Mouse (Mus musculus): Measurements from ENCODE around the gene Csrnp1. TPM values are rescaled to one million over a fixed set of nuclear protein-coding genes. Genes with fewer than 3 reads are reported as not detected.
A peak's percentile ranks its signal among the peaks of the same experiment; 100 is the strongest.

Csrnp1 gene
- polyA plus RNA-seq, 1 experiment from 2014 or later = 3.3 TPM

DNA sequence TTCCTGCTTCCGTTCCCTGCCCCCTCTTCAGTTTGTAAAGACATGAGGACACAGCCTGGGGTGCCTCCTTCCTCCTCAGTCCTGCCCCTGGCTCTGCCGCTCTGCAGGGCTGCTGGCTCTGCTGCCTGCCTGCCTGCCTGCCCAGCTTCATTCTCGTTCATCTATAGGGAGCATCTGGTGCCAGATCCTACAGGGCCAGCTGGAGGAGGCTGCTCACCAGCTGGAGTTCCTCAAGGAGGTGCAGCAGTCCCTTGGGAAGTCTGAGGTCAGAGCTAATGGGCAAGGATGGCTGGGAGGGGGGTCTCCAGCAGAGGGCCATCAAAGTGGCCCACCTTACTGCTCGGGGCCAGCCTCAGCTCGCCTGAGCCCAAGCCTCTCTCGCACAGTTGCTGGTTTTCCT lies 34.0 kb downstream of the Csrnp1 start:
- Histone ChIP-seq H3K9me3 (no peaks in the 10 kb centered on the region), H3K4me1 (no peaks in the 10 kb centered on the region), H3K27ac (no peak overlapping the region), H3K36me3 (replicated peaks) (no peaks in the 10 kb centered on the region), H3K27me3 (ENCODE audit: poor library complexity, severe bottlenecking) (no peaks in the 10 kb centered on the region), H3K4me3 (no peak overlapping the region)
- no peak for DNase-seq (ENCODE audit: extremely low spot score, low spot score)
- 58% methylated on average over 6 of the region's 6 CpGs for WGBS

DNA sequence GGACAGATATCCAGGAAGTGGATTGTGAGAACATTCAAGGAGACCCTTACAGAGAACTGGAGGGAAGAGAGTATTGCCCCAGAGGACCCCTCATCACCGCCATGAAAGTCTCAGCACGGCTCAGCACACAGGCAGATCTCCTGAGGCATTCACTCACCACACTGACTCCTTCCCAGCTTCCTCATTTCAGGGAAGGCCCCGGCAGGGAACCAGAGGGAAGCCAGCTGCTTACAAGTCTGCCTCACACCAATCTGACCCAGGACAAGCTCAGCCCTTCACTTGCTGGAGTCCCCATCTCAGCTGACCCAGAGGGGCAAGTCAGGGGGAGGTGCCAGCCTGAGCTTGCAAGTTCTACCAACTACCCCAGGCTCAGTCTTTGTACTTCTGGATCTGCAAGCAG lies 35.7 kb downstream of the Csrnp1 start:
- 74% methylated on average over 3 of the region's 3 CpGs for WGBS
- H3K9me3 ChIP-seq = no peaks in the 10 kb centered on the region
- H3K4me3 ChIP-seq = no peak overlapping the region
- H3K27me3 ChIP-seq (ENCODE audit: poor library complexity, severe bottlenecking) = no peaks in the 10 kb centered on the region
- no peak for DNase-seq (ENCODE audit: extremely low spot score, low spot score)
- H3K27ac ChIP-seq = no peak overlapping the region
- H3K36me3 ChIP-seq (replicated peaks) = no peaks in the 10 kb centered on the region
- H3K4me1 ChIP-seq = no peaks in the 10 kb centered on the region

DNA sequence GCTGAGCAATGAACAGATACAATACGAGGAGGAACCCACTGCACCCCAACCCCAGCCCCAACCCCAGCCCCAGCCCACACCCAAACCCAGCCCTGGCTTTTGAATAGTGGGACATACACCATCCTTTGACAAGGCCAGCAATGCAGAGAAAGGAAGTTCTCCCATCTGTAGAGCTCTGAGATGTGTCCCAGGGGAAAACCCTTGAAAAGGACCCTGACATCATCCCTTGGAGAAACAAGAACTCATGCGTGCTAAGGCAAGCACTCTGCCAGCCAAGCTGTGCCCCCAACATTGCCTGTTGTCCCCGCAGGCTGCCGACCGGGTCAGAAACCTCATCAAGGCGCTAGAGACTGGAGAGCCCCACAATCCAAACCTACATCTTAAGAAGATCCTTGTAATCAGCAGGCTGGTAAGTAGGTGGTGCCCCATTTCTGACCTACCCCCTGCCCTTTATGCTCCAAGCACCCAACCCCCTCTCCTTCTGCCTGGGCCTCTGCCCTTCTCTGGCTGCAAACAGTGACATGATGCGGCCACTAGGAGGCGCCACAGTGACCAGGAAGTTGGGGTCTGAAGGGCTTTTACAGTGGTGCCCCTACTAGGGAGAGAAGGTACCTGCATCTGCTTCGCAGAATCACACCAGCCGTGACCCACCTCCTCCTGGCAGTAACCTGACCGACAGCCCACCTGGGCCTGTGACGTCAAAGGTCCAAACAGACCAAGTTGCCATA lies 39.1 kb downstream of the Csrnp1 start:
- Histone ChIP-seq H3K4me1 (0 out of 2 replicates have a peak, but pooled peaks cover 4% of the 10 kb centered on the region), H3K4me3 (no peak overlapping the region), H3K36me3 (replicated peaks) (no peaks in the 10 kb centered on the region), H3K9me3 (no peaks in the 10 kb centered on the region), H3K27ac (no peak overlapping the region), H3K27me3 (ENCODE audit: poor library complexity, severe bottlenecking) (no peaks in the 10 kb centered on the region)
- WGBS = 73% methylated on average over 12 of the region's 12 CpGs
- DNase-seq (ENCODE audit: extremely low spot score, low spot score) = no peak

- Histone ChIP-seq H3K9me3 (no peaks in the 10 kb centered on the region), H3K36me3 (replicated peaks) (no peaks in the 10 kb centered on the region), H3K27me3 (ENCODE audit: poor library complexity, severe bottlenecking) (no peaks in the 10 kb centered on the region), H3K4me1 (0 out of 2 replicates have a peak, but pooled peaks cover 9% of the 10 kb centered on the region), H3K4me3 (no peak overlapping the region), H3K27ac (no peak overlapping the region)
- 79% methylated on average over 1 of the region's 1 CpGs for WGBS
- no peak for DNase-seq (ENCODE audit: extremely low spot score, low spot score)
These were observed 41.1 kb downstream of the Csrnp1 start for GRCm38 (mm10) chr9:119943326-119943725.

GRCm38 (mm10) chr9:119941861-119942260 lies 42.6 kb downstream of the Csrnp1 start:
- H3K27ac ChIP-seq = no peak overlapping the region; the same call in 1 of the 2 replicates

GRCm38 (mm10) chr9:119941407-119941806 lies 43.1 kb downstream of the Csrnp1 start:
- WGBS = 91% methylated on average over 5 of the region's 5 CpGs

More at GRCm38 (mm10) chr9:119941861-119942260, 42.6 kb downstream of the Csrnp1 start:
- Histone ChIP-seq H3K4me1 (peaks cover 23% of the 10 kb centered on the region), H3K36me3 (replicated peaks) (no peaks in the 10 kb centered on the region), H3K9me3 (no peaks in the 10 kb centered on the region), H3K4me3 (no peak overlapping the region), H3K27me3 (ENCODE audit: poor library complexity, severe bottlenecking) (no peaks in the 10 kb centered on the region)
- DNase-seq (ENCODE audit: extremely low spot score, low spot score) = no peak
- 91% methylated on average over 14 of the region's 14 CpGs for WGBS

GRCm38 (mm10) chr9:119939646-119940045 lies 44.8 kb downstream of the Csrnp1 start:
- H3K4me3 ChIP-seq = no peak overlapping the region
- 74% methylated on average over 10 of the region's 10 CpGs for WGBS
- H3K27ac ChIP-seq = no peak overlapping the region
- no peak for DNase-seq (ENCODE audit: extremely low spot score, low spot score)
- H3K9me3 ChIP-seq = no peaks in the 10 kb centered on the region
- peaks cover 31% of the 10 kb centered on the region for H3K4me1 ChIP-seq
- H3K36me3 ChIP-seq (replicated peaks) = peaks cover 10% of the 10 kb centered on the region; the same call in 1 of the 2 replicates
- no peaks in the 10 kb centered on the region for H3K27me3 ChIP-seq (ENCODE audit: poor library complexity, severe bottlenecking)

More at GRCm38 (mm10) chr9:119941407-119941806, 43.1 kb downstream of the Csrnp1 start:
- no peak for DNase-seq (ENCODE audit: extremely low spot score, low spot score)
- Histone ChIP-seq H3K27ac (no peak overlapping the region), H3K4me3 (no peak overlapping the region), H3K4me1 (peaks cover 27% of the 10 kb centered on the region), H3K27me3 (ENCODE audit: poor library complexity, severe bottlenecking) (no peaks in the 10 kb centered on the region), H3K9me3 (no peaks in the 10 kb centered on the region), H3K36me3 (replicated peaks) (no peaks in the 10 kb centered on the region)

DNA sequence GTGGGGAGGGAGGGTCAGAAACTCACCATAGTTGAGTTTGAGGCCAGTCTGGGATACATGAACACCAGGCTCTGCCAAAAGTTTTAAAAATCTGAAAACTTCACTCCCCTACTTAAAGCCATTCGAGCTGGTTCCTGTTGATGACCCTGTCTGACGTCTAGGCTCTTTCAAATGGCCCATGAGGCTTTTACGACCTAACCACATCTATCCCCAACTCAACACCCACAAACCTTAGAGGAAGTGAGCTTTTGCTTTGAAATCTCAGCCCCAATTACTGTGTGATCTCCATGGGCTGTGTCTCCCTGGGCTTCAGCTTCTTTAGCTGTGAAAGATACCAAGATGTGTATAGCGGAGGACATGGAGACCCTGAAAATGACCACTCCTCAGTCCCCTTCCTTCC lies 46.0 kb downstream of the Csrnp1 start:
- H3K27me3 ChIP-seq (ENCODE audit: poor library complexity, severe bottlenecking) = no peaks in the 10 kb centered on the region
- H3K4me3 ChIP-seq = no peak overlapping the region
- 88% methylated on average over 4 of the region's 4 CpGs for WGBS
- H3K27ac ChIP-seq = no peak overlapping the region
- H3K4me1 ChIP-seq = peaks cover 29% of the 10 kb centered on the region
- H3K9me3 ChIP-seq = no peaks in the 10 kb centered on the region
- no peak for DNase-seq (ENCODE audit: extremely low spot score, low spot score)
- peaks cover 10% of the 10 kb centered on the region; the same call in 1 of the 2 replicates for H3K36me3 ChIP-seq (replicated peaks)

DNA sequence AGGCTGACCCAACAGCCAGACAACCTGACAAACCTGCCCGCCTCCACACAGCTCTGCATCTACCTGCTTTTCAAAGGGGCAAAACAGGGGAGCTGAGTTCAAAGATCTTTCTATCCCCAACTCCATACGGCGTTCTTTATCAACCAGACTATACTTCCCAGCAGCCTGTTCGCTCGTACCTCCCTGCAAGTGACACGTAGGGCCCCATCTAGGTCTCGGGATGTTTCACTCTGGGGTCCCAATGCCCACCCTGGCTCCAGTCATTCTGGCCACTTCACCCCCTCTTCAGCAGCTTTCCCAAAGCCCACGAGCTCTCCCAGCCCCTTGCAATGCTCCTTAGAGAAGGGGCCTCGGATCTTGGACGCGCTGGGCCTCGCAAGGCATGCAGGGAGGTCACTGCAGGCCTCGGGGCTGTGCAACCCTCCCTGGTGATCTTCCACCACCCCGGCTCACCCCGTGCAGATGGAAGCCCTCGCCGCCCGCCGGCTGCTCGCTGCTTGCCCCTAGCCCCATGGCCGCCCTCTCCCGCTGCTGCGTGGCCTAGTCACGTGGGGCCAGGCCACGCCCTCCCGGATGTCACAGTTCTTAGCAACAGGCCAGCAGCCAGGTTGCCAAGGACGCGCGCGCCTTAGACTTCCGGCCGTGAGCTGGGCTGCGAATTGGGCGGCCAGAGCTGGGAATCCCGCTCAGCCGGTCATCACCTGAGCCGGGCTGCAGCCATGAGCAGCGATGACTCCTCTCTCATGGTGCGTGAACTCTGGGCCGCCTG lies 47.3 kb downstream of the Csrnp1 start, which contains the start of the genes Gorasp1 and Ttc21a:
Gene Gorasp1 (minus strand): TSS at position 561 of the 769 bp plus-strand sequence.
Gene Ttc21a (plus strand): TSS at position 602 of the 769 bp plus-strand sequence.
- peak; percentile 93 for DNase-seq (ENCODE audit: extremely low spot score, low spot score)
- peaks cover 20% of the 10 kb centered on the region for H3K36me3 ChIP-seq (replicated peaks)
- no peaks in the 10 kb centered on the region for H3K27me3 ChIP-seq (ENCODE audit: poor library complexity, severe bottlenecking)
- no peaks in the 10 kb centered on the region for H3K9me3 ChIP-seq
- H3K4me1 ChIP-seq = peaks cover 28% of the 10 kb centered on the region
- 2% methylated on average over 40 of the region's 40 CpGs for WGBS
- H3K4me3 ChIP-seq = peak within 1 kb of the TSS; percentile 66
- H3K27ac ChIP-seq = peak within 1 kb of the TSS; percentile 91

GRCm38 (mm10) chr9:119933675-119934074 lies 50.8 kb downstream of the Csrnp1 start:
- H3K27ac ChIP-seq = no peak overlapping the region
- H3K4me1 ChIP-seq = peaks cover 22% of the 10 kb centered on the region
- H3K36me3 ChIP-seq (replicated peaks) = peaks cover 56% of the 10 kb centered on the region
- H3K9me3 ChIP-seq = no peaks in the 10 kb centered on the region
- 95% methylated on average over 6 of the region's 6 CpGs for WGBS
- DNase-seq (ENCODE audit: extremely low spot score, low spot score) = no peak
- no peaks in the 10 kb centered on the region for H3K27me3 ChIP-seq (ENCODE audit: poor library complexity, severe bottlenecking)
- H3K4me3 ChIP-seq = no peak overlapping the region

DNA sequence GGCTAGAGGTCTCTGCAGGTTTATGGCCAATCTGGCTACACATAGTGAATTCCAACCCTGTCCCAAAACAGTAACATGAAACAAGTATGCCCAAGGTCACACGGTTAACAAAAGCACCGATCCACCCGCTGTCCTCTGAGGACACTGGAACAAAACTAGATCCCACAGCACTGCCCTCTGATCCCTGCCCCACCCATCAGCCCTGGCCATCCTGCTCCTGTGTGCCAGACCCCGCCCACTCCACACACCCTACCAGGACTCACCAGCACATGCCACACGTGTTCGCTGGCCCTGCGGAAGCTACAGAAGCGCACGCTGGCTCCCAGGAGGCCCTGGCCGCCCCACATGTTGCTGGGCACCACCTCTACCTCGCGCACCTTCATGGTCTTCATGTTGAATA lies 52.1 kb downstream of the Csrnp1 start:
- H3K27me3 ChIP-seq (ENCODE audit: poor library complexity, severe bottlenecking) = no peaks in the 10 kb centered on the region
- H3K4me1 ChIP-seq = peaks cover 13% of the 10 kb centered on the region
- H3K4me3 ChIP-seq = no peak overlapping the region
- no peaks in the 10 kb centered on the region for H3K9me3 ChIP-seq
- no peak overlapping the region for H3K27ac ChIP-seq
- H3K36me3 ChIP-seq (replicated peaks) = peaks cover 69% of the 10 kb centered on the region
- WGBS = 94% methylated on average over 12 of the region's 12 CpGs
- no peak for DNase-seq (ENCODE audit: extremely low spot score, low spot score)

- H3K9me3 ChIP-seq = no peaks in the 10 kb centered on the region
- 88% methylated on average over 5 of the region's 5 CpGs for WGBS
- H3K27ac ChIP-seq = no peak overlapping the region
- H3K4me3 ChIP-seq = no peak overlapping the region
- no peaks in the 10 kb centered on the region for H3K4me1 ChIP-seq
- H3K36me3 ChIP-seq (replicated peaks) = peaks cover 97% of the 10 kb centered on the region
- no peaks in the 10 kb centered on the region for H3K27me3 ChIP-seq (ENCODE audit: poor library complexity, severe bottlenecking)
- DNase-seq (ENCODE audit: extremely low spot score, low spot score) = no peak
These were observed 58.0 kb downstream of the Csrnp1 start for GRCm38 (mm10) chr9:119926497-119926896.

- DNase-seq (ENCODE audit: extremely low spot score, low spot score) = no peak
- H3K27me3 ChIP-seq (ENCODE audit: poor library complexity, severe bottlenecking) = no peaks in the 10 kb centered on the region
- no peak overlapping the region for H3K4me3 ChIP-seq
- H3K27ac ChIP-seq = no peak overlapping the region
- H3K4me1 ChIP-seq = no peaks in the 10 kb centered on the region
- H3K9me3 ChIP-seq = no peaks in the 10 kb centered on the region
- 91% methylated on average over 8 of the region's 8 CpGs for WGBS
- peaks cover 97% of the 10 kb centered on the region for H3K36me3 ChIP-seq (replicated peaks)
These were observed 58.7 kb downstream of the Csrnp1 start for GRCm38 (mm10) chr9:119925729-119926128.
